Mouse (Mus musculus): ENCODE data around the gene Tlr6. TPM values are rescaled to one million over a fixed set of nuclear protein-coding genes. Genes with fewer than 3 reads are reported as not detected.

Gene Tlr6
- polyA plus RNA-seq, 1 experiment = 0.10 TPM

DNA sequence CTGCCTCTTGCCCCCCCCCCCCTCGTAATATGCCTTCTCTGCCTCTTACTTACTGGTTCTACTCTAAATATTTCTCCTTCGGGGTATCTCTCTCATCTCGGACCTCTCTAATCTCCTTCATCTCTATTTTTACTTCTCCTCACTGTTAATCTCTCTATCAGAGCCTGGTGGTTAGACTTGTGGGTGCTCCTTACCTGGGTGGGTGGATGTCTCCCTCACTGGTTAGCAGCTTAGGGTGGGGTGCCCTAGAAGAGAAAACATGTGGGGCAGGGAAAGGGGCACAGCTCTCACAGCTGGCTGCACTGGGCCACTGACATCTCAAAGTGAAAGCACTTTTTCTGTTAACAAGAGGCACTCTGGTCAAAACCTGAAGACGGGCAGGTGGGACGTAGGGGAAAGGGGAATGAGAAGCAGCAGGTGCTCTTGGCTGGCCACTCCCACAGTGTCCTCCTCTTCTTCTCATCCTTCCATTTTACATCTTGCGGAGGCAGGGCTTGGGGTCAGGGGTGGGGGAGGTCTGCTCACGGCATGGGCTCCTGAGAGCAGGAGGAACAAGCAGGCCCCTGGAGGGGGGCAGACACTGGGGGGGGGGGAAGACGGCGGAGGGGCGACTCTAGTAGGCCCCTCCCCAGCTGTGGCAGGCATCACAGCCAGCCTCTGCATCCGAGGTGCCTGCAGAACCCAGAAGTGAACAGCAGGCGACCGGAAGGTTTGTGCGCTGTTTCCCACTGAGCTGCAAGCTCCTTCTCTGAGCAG lies 54.2 kb downstream of the Tlr6 start:
- Histone ChIP-seq H3K27me3 (ENCODE audit: control insufficient read depth, insufficient read depth, low read length) (no peaks in the 10 kb centered on the region), H3K27ac (ENCODE audit: control insufficient read depth, insufficient read depth, low read depth, low read length) (no peak overlapping the region)
- no peak for TF ChIP-seq CTCF (IDR thresholded peaks at IDR 0.05; ENCODE audit: control insufficient read depth, insufficient read depth, insufficient replicate concordance, low read depth, low read length)
- TF ChIP-seq POLR2A (IDR thresholded peaks at IDR 0.05; ENCODE audit: control insufficient read depth, low read depth, low read length) = no peak

More for the DNA sequence above, 54.2 kb downstream of the Tlr6 start:
- Histone ChIP-seq H3K36me3 (ENCODE audit: control insufficient read depth, insufficient read depth, low read length) (no peaks in the 10 kb centered on the region), H3K4me1 (ENCODE audit: control insufficient read depth, insufficient read depth, low read length) (no peaks in the 10 kb centered on the region), H3K4me3 (ENCODE audit: control insufficient read depth, low read depth, low read length) (no peak overlapping the region)

Other genes with a start within 250 kb of the Tlr6 start
- 4.9 and 5.8 TPM in 2 replicates for gene Klf3, start 156.7 kb downstream of the Tlr6 start, polyA plus RNA-seq (2012; rRNA removed)
- gene Tlr1, start 26.5 kb downstream of the Tlr6 start, polyA plus RNA-seq (2012; rRNA removed) = 0.11 and 0.24 TPM in 2 replicates
- 2.1 and 3.0 TPM in 2 replicates for gene Fam114a1, start 10.0 kb upstream of the Tlr6 start, polyA plus RNA-seq (2012; rRNA removed)
- 6.5 and 9.2 TPM in 2 replicates for gene Tmem156, start 132.0 kb upstream of the Tlr6 start, polyA plus RNA-seq (2012; rRNA removed)
- 11.1 and 13.2 TPM in 2 replicates for gene Klhl5, start 147.4 kb upstream of the Tlr6 start, polyA plus RNA-seq (2012; rRNA removed)
- gene Wdr19, start 239.6 kb upstream of the Tlr6 start, polyA plus RNA-seq (2012; rRNA removed) = 19.4 and 20.2 TPM in 2 replicates

Measured in testis, adult 2 months (tissue).